Mouse (Mus musculus) ES-Bruce4 (cell line): ENCODE data around the gene Usp47. TPM values are rescaled to one million over a fixed set of nuclear protein-coding genes. Genes with fewer than 3 reads are reported as not detected.

ENCODE experiments used
- H3K27ac ChIP-seq: 2 replicates; pipeline ENCODE4 v1.5.1; 2012; ENCODE audit warnings: low read length, inconsistent platforms; ENCODE audit not compliant: insufficient read depth
- H3K27me3 ChIP-seq: 2 replicates; pipeline ENCODE4 v1.6.1; 2012; ENCODE audit warnings: mild to moderate bottlenecking, low read length, inconsistent platforms; ENCODE audit not compliant: control insufficient read depth, poor library complexity, insufficient read depth, severe bottlenecking
- H3K36me3 ChIP-seq: 2 replicates; pipeline ENCODE4 v1.6.1; 2012; ENCODE audit warnings: inconsistent platforms, mild to moderate bottlenecking, low read length, moderate library complexity; ENCODE audit not compliant: control insufficient read depth, poor library complexity, insufficient read depth, severe bottlenecking
- H3K4me1 ChIP-seq: one replicate; pipeline ENCODE4 v1.8.1; 2011; ENCODE audit warnings: low read length; ENCODE audit not compliant: control insufficient read depth, insufficient read depth
- H3K4me3 ChIP-seq: 2 replicates; pipeline ENCODE4 v1.5.1; 2011; ENCODE audit warnings: low read depth, mild to moderate bottlenecking, low read length
- H3K9ac ChIP-seq: 2 replicates; pipeline ENCODE4 v1.6.1; 2012; ENCODE audit warnings: low read depth, mild to moderate bottlenecking, inconsistent platforms; ENCODE audit not compliant: poor library complexity, severe bottlenecking
- H3K9me3 ChIP-seq: replicated peaks from 2 replicates; pipeline ENCODE4 v1.6.1; 2012; ENCODE audit warnings: mild to moderate bottlenecking, low read length, inconsistent platforms; ENCODE audit not compliant: control insufficient read depth, poor library complexity, insufficient read depth, severe bottlenecking
- CTCF ChIP-seq: IDR thresholded peaks from one replicate; pipeline ENCODE4 v1.8.1; 2011; ENCODE audit warnings: low read depth, low read length
- EP300 ChIP-seq: IDR thresholded peaks from 2 replicates; pipeline ENCODE4 v1.6.1; 2011; ENCODE audit warnings: low read depth, low read length; ENCODE audit not compliant: insufficient read depth
- POLR2A ChIP-seq: IDR thresholded peaks from one replicate; pipeline ENCODE4 v1.8.1; 2011; ENCODE audit warnings: low read length; ENCODE audit not compliant: insufficient read depth
- polyA plus RNA-seq: library from polyadenylated mRNA; stranded (reverse); fragments of >200 nt; gene quantifications from 2 replicates; pipeline ENCODE4 v1.2.4, GENCODE M21; 2011; ENCODE audit warnings: low read depth; ENCODE audit not compliant: missing spikeins, insufficient read depth, insufficient read length

The Usp47 gene
- polyA plus RNA-seq, 1 experiment = 63.3 TPM

GRCm38 (mm10) chr7:112023601-112024445 is 519 bp downstream of the Usp47 start:
- Histone ChIP-seq H3K27ac (no peak overlapping the region), H3K9me3 (no peaks in the 10 kb centered on the region), H3K9ac (peak overlapping the region; percentile 94), H3K27me3 (no peaks in the 10 kb centered on the region; the same call in 1 of the 2 replicates), H3K4me3 (peak overlapping the region; percentile 90), H3K36me3 (no peaks in the 10 kb centered on the region; the same call in 1 of the 2 replicates), H3K4me1 (peaks cover 2% of the 10 kb centered on the region)
- TF ChIP-seq CTCF (no peak), EP300 (no peak), POLR2A (no peak)

- H3K27ac ChIP-seq = no peak overlapping the region
- peaks cover 2% of the 10 kb centered on the region for H3K4me1 ChIP-seq
- H3K36me3 ChIP-seq = no peaks in the 10 kb centered on the region; the same call in 1 of the 2 replicates
- H3K9ac ChIP-seq = peak overlapping the region; percentile 94
- H3K9me3 ChIP-seq = no peaks in the 10 kb centered on the region
- peak overlapping the region; percentile 90; the same call in 1 of the 2 replicates for H3K4me3 ChIP-seq
- H3K27me3 ChIP-seq = no peaks in the 10 kb centered on the region; the same call in 1 of the 2 replicates
- TF ChIP-seq CTCF (no peak), POLR2A (no peak), EP300 (no peak)
Measured at GRCm38 (mm10) chr7:112024446-112024730, 1.1 kb downstream of the Usp47 start.

GRCm38 (mm10) chr7:112024856-112025255 is 1.6 kb downstream of the Usp47 start:
- Histone ChIP-seq H3K4me1 (peaks cover 2% of the 10 kb centered on the region), H3K4me3 (no peak overlapping the region), H3K9me3 (no peaks in the 10 kb centered on the region), H3K9ac (peak overlapping the region; percentile 94; the same call in 1 of the 2 replicates), H3K27ac (no peak overlapping the region), H3K27me3 (no peaks in the 10 kb centered on the region; the same call in 1 of the 2 replicates), H3K36me3 (no peaks in the 10 kb centered on the region; the same call in 1 of the 2 replicates)
- TF ChIP-seq EP300 = no peak
- no peak for TF ChIP-seq POLR2A
- no peak for TF ChIP-seq CTCF

- TF ChIP-seq CTCF = no peak
- no peak for TF ChIP-seq EP300
- no peak for TF ChIP-seq POLR2A
- Histone ChIP-seq H3K27me3 (no peaks in the 10 kb centered on the region), H3K4me3 (no peak overlapping the region), H3K9ac (no peak overlapping the region), H3K4me1 (no peaks in the 10 kb centered on the region), H3K9me3 (no peaks in the 10 kb centered on the region), H3K36me3 (no peaks in the 10 kb centered on the region; the same call in 1 of the 2 replicates), H3K27ac (no peak overlapping the region)
Measured at GRCm38 (mm10) chr7:112030594-112030993, 7.3 kb downstream of the Usp47 start.

- Histone ChIP-seq H3K4me1 (no peaks in the 10 kb centered on the region), H3K9me3 (no peaks in the 10 kb centered on the region), H3K27ac (no peak overlapping the region), H3K36me3 (no peaks in the 10 kb centered on the region), H3K4me3 (no peak overlapping the region), H3K9ac (no peak overlapping the region), H3K27me3 (no peaks in the 10 kb centered on the region)
- TF ChIP-seq POLR2A (no peak), EP300 (no peak), CTCF (no peak)
Measured at GRCm38 (mm10) chr7:112035804-112036203, 12.5 kb downstream of the Usp47 start.

- H3K9ac ChIP-seq = no peak overlapping the region
- no peak overlapping the region for H3K27ac ChIP-seq
- no peaks in the 10 kb centered on the region for H3K27me3 ChIP-seq
- no peaks in the 10 kb centered on the region for H3K4me1 ChIP-seq
- H3K36me3 ChIP-seq = no peaks in the 10 kb centered on the region
- H3K4me3 ChIP-seq = no peak overlapping the region
- no peak for TF ChIP-seq EP300
- no peak for TF ChIP-seq POLR2A
- no peak for TF ChIP-seq CTCF
- no peaks in the 10 kb centered on the region for H3K9me3 ChIP-seq
Measured at GRCm38 (mm10) chr7:112036636-112037035, 13.3 kb downstream of the Usp47 start.
